Mouse (Mus musculus): Measurements from ENCODE around the gene Med7.

Med7 gene

GRCm38 (mm10) chr11:46436760-46437458, at the start of gene Med7:
TSS of gene Med7 (plus strand) at chr11:46436925.
- DNase-seq (ENCODE audit: low read depth in 2 of 2, low spot score in 2 of 2), result peak; percentile 86 to 87

GRCm38 (mm10) chr11:46387061-46387460, 49.7 kb upstream of the Med7 start:
- DNase-seq (ENCODE audit: low read depth in 2 of 2, low spot score in 2 of 2), result no peak

- peak in 1 of 2 experiments; percentile 23 for DNase-seq (ENCODE audit: low read depth in 2 of 2, low spot score in 2 of 2)
Measured at GRCm38 (mm10) chr11:46388438-46388837, 48.3 kb upstream of the Med7 start.

GRCm38 (mm10) chr11:46389336-46390117, 47.2 kb upstream of the Med7 start, which contains the start of gene Itk:
TSS of gene Itk (minus strand) at chr11:46389515.
- peak; percentile 85 to 87 for DNase-seq (ENCODE audit: low read depth in 2 of 2, low spot score in 2 of 2)

- no peak for DNase-seq (ENCODE audit: low read depth in 2 of 2, low spot score in 2 of 2)
Measured at GRCm38 (mm10) chr11:46390621-46391020, 46.1 kb upstream of the Med7 start.

GRCm38 (mm10) chr11:46392890-46393289, 43.8 kb upstream of the Med7 start:
- DNase-seq (ENCODE audit: low read depth in 2 of 2, low spot score in 2 of 2), result no peak

- DNase-seq (ENCODE audit: low read depth in 2 of 2, low spot score in 2 of 2), result no peak
Measured at GRCm38 (mm10) chr11:46393413-46393812, 43.3 kb upstream of the Med7 start.

GRCm38 (mm10) chr11:46395088-46395487, 41.6 kb upstream of the Med7 start:
- no peak for DNase-seq (ENCODE audit: low read depth in 2 of 2, low spot score in 2 of 2)

- no peak for DNase-seq (ENCODE audit: low read depth in 2 of 2, low spot score in 2 of 2)
Measured at GRCm38 (mm10) chr11:46395698-46396097, 41.0 kb upstream of the Med7 start.

- peak in 1 of 2 experiments; percentile 54 for DNase-seq (ENCODE audit: low read depth in 2 of 2, low spot score in 2 of 2)
Measured at GRCm38 (mm10) chr11:46396167-46396859, 40.4 kb upstream of the Med7 start, which contains the start of gene Fam71b. TSS of gene Fam71b (plus strand) at chr11:46396559.

- no peak for DNase-seq (ENCODE audit: low read depth in 2 of 2, low spot score in 2 of 2)
Measured at GRCm38 (mm10) chr11:46396860-46397179, 39.9 kb upstream of the Med7 start.

- no peak for DNase-seq (ENCODE audit: low read depth in 2 of 2, low spot score in 2 of 2)
Measured at GRCm38 (mm10) chr11:46397900-46398299, 38.8 kb upstream of the Med7 start.

- DNase-seq (ENCODE audit: low read depth in 2 of 2, low spot score in 2 of 2), result no peak
Measured at GRCm38 (mm10) chr11:46398473-46398872, 38.3 kb upstream of the Med7 start.

- peak; percentile 70 to 73 for DNase-seq (ENCODE audit: low read depth in 2 of 2, low spot score in 2 of 2)
Measured at GRCm38 (mm10) chr11:46398933-46399383, 37.8 kb upstream of the Med7 start.

GRCm38 (mm10) chr11:46401555-46401954, 35.2 kb upstream of the Med7 start:
- DNase-seq (ENCODE audit: low read depth in 2 of 2, low spot score in 2 of 2), result no peak

- peak; percentile 61 for DNase-seq (ENCODE audit: low read depth in 2 of 2, low spot score in 2 of 2)
Measured at GRCm38 (mm10) chr11:46404986-46405385, 31.7 kb upstream of the Med7 start.

- no peak for DNase-seq (ENCODE audit: low read depth in 2 of 2, low spot score in 2 of 2)
Measured at GRCm38 (mm10) chr11:46406721-46407120, 30.0 kb upstream of the Med7 start.

GRCm38 (mm10) chr11:46410018-46410563, 26.6 kb upstream of the Med7 start:
- DNase-seq (ENCODE audit: low read depth in 2 of 2, low spot score in 2 of 2), result no peak

GRCm38 (mm10) chr11:46418438-46418837, 18.3 kb upstream of the Med7 start:
- DNase-seq (ENCODE audit: low read depth in 2 of 2, low spot score in 2 of 2), result no peak

- DNase-seq (ENCODE audit: low read depth in 2 of 2, low spot score in 2 of 2), result no peak
Measured at GRCm38 (mm10) chr11:46418860-46419259, 17.9 kb upstream of the Med7 start.
